Mouse (Mus musculus) T-cell, adult 2 months (primary cell): ENCODE measurements at regions not wholly inside any gene's neighbourhood (a gene's known extent, or its start where the extent isn't known, plus 50 kb on each side); places are given as distances from the start of the nearest gene placed in this dataset.

Experiments used
- DNase-seq: peaks from one replicate; pipeline ENCODE4 v3.0.0; 2022; ENCODE audit warnings: low spot score

GRCm38 (mm10) chr19:14035371-14035770 lies 122.0 kb downstream of the Olfr1505 start:
- DNase-seq = no peak

DNA sequence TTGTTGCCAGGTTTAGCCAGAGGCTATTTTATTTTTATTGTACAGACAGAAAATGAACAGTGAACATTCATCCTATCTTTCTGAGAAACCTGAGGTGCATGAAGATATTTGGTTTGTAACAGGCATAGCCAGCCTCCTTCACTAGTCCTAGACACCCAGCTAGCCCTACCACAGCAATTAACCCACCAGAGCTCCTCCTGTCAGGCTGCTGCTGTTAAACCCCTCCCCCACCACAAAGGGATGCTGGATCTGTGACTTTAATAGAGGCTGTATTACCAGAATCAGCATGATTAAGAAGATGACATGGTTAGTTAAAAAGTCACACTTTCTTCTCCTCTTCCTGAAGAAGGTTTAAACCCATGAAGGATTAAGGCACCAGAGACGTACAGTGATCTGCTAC lies 122.5 kb downstream of the Olfr1505 start:
- no peak for DNase-seq

DNA sequence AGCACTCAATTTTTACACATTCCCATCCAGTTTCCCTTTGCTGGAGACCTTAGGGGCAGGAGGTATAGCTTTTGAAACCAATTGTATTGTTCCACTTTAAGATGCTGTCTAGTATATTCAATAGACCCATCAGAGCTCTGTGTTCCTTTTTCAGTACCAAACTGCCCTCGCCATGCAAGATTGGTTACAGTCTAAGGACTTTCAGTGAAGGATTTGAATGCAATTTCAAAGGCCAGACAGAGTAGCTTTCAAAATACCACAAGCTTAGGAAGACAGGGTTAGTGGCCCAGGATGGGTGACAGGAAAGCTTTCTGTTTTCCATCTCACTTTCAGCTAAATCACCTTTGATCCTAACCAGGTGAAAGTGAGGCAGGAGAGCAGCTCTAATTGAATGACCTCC lies 123.4 kb downstream of the Olfr1505 start:
- DNase-seq = no peak

DNA sequence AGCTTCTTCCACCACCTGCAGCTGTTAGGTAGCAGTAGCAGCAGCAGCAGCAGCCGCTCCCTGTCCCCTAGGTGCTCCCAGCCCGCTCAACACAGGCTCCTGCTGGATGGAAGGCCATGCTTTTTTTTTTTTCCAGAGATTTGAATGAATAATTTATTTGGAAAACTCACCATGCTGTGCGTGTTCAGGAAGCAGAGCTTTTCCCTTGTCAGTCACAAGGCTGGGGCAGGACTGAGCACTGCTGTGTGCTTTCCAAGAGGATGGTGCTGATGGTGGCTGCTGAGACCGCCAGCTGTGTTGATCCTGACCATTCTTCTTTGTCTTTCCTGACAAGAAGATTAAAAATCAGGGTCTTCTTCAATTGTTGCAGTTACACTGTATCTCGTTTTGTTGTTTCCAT lies 129.4 kb downstream of the Olfr1505 start:
- no peak for DNase-seq

- no peak for DNase-seq
These were observed 132.1 kb downstream of the Olfr1505 start for GRCm38 (mm10) chr19:14045456-14045855.

GRCm38 (mm10) chr19:14052052-14052451 lies 138.7 kb downstream of the Olfr1505 start:
- DNase-seq = no peak

DNA sequence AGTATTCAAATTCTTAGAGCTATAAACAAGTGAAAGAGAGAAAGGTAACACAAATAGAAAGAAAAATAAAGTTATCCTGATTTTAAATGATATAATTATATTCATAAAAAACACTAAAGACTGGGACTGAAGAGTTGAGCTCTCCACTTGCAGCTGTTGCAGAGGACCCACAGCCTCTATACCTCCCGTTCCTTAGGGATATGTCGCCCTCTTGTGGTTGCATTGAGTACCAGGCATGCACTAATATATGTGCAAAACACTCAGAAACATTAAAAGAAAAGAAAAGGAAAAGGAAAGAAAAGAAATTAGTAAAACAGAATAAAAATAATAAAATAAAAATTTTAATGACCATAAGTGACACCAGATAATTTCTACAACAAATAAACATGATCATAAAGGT lies 167.2 kb downstream of the Olfr1505 start:
- no peak for DNase-seq

GRCm38 (mm10) chr19:14084726-14085125 lies 171.4 kb downstream of the Olfr1505 start:
- DNase-seq = no peak

DNA sequence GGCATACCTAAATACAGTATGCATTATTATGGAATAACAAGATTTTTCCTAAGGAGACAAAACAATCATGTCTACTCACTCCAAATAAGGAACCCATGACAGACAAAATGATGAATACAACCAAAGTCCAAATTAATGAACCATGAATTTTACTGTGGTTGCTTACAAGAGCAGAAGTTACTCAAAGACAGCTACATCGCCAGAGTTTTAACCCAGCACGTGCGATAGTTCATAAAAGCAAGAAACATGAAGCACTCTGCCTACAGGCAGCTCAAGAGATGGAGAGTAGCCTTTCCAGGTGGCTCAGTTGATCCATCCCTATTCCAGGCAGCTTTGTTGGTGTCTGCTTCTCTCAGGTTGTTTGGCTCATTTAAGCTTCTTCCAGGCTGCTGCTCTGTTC lies 176.8 kb downstream of the Olfr1505 start:
- no peak for DNase-seq

DNA sequence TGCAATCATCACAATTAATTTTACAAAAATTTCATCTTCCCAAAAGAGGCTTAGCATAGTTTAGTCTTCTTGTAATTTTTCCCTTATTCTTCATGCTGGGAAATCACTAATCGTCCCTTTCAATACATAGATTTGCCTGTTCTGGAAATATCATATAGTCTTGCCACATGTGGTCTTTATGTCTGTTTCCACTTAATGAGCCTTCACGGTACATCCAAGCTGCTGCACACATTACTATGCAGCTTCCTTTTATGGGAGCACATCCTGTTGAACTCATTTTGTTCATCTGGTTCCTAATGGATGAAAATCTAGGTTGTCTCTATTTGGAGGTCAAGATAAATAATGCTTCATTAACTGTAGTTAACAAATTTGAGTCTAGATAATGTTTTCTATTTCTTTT lies 180.9 kb downstream of the Olfr1505 start:
- no peak for DNase-seq

DNA sequence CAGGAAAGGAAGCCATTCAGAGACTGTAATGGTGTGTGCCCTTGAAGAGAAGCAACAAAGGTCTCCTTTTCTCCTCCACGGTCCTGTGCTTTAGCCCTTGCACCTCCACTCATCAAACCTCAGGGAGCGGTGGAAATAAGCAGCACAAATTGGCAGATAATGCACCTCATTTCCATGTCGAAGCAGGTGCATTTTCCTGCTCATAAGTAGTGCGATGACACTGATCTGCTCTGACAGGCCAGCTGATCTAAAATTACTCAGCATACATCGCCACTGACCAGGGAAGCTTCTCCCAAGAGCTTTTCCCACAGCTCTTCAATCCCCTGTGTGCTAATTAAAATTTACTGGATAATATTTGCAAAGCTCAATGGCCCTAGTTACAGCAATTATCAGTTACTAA lies 182.9 kb downstream of the Olfr1505 start:
- DNase-seq = no peak

GRCm38 (mm10) chr19:14109091-14109490 lies 195.8 kb downstream of the Olfr1505 start:
- DNase-seq = no peak

DNA sequence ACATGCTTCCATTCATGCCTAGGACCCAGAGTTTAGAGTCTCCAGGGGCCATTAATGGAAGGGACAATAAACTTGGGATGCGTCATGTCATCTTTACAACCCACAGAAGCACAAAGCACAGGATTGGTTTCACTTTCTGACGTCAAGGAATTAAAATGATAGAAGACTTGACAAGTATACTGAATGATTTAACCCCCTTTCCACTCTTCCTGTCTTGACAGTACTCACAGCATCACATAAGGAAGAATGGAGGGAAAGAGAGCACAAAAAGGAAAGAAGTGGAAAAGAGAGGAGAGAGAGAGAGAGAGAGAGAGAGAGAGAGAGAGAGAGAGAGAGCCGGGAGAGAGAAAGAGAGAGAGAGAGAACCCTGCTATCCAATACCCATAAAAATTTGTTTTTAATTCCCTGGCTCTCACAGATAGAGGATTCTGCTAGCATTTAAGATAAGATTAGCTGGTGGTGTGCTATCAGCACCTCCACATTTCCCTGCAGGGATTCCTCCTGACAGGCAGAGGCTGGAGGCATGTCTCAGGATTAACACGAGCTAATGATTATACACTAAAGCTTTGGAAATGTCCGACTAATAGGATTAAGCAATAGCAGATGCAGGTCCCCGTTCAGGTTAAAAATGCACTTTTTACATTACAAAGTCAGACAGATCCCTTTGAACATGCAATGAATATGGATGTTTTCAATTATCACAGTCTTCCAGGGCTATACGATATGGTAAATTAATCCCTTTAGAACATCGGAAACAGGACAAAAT lies 210.2 kb downstream of the Olfr1505 start:
- no peak for DNase-seq

- no peak for DNase-seq
These were observed 211.0 kb downstream of the Olfr1505 start for GRCm38 (mm10) chr19:14124250-14124827.

- no peak for DNase-seq
These were observed 211.7 kb downstream of the Olfr1505 start for GRCm38 (mm10) chr19:14124986-14125385.

DNA sequence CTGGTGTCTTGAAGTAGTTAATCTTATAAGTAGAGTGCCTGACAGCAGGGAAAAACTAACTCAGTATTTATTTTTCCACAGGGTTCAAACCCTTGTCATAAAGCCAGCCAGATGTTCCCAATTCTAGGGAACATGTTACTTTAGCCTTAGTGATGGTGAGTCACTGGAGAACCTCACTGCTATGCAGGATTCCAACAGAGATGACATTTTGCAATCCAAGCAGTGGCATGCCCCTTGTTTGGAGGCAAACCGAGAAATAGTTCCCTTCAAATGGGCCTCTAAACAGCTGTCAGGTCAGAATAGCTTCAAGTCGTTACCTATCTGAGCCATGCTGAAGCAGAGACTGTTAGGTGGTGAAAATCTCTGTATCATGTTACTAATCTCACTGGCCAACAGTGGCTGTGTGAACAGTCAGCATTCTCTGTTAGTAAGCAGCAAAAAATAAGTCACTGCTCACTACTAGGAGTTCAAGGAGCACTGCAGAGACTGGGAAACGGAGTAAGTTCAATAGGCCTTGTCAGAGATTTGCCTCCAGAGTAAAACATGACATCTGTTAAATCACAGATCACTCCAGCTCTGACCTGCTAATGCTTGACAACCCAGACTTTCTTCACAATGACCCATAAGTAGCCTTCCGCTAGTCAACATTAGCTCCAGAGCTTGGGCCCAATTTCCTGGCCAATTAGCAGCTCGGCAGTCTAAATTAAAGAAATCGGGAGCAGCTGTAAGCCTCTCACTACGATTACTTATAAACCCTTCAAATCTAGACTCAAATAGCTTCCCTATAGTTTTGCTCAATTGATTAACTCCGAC lies 215.3 kb downstream of the Olfr1505 start:
- no peak for DNase-seq

DNA sequence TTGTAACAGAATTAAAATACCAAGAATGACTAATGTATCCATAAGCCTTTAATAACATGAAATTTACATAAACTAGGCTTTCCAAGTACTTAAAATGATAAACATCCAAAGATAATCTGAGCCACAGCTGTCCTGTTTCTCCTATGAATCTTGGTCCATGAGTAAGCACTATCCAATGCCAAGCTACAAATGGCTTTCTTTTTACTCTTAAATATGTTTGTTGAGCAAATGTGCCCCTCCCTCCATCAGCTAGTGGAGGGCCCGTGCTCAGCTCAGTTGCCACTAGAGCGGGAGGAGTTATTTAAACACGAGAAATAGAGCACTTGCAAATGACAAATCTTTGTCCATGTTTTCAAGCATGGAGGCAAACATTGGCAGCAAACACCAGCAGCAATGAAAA lies 247.9 kb downstream of the Olfr1505 start:
- no peak for DNase-seq

DNA sequence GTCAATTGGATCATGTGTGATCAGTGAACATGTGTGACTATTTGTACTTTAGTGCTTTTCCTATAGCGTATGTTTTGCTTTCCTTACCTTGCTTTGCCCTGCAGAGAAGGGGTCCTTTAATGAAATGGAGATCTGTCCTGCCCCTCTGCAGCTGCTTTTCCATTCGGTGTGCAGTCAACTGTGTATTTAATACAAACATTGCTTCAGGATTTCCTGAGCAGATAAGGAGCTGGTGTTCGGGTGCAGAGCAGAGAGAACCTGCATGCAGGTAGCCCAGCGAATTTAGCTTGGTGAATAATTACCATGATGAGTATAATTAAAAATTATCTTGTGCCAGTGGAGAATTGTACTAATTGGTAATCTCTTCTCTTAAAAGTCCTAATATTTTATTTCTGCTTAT lies 249.4 kb downstream of the Olfr1505 start:
- no peak for DNase-seq

- no peak for DNase-seq
These were observed 252.4 kb downstream of the Olfr1505 start for GRCm38 (mm10) chr19:14165775-14166174.

GRCm38 (mm10) chr19:14180244-14180643 lies 266.9 kb downstream of the Olfr1505 start:
- DNase-seq = no peak

GRCm38 (mm10) chr19:14180956-14181355 lies 267.6 kb downstream of the Olfr1505 start:
- DNase-seq = no peak

DNA sequence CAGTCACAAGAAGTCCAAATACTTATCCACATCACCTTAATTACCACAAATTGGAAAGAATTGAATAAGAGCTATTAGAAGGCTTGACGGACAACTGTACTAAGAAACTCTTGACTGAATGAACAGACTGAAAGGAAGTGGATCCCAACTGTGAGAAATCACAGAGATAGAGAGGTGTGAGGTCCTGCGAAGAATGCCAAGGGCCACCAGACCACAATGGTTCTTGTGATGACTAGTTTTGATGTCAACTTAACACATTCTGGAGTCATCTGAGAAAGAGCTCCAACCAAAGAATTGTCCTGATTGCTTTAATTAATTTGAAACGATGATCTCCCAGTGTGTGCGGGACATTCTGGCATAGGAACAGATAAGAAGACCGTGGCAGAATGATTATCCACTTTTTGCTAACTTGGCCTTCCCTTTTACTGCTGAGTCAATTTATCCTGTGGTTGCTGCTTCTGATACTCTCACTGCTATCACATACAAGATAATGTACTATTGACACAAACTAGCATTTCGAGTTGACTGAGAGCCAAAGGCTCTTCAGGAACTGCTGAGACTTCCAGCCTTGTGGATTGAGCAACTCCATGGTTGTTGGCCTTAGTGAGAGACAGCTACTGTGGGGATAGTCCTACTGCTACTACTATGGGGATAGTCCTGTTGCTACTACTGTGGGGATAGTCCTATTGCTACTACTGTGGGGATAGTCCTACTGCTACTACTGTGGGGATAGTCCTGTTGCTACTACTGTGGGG lies 268.5 kb downstream of the Olfr1505 start:
- no peak for DNase-seq
